Mouse (Mus musculus) pancreas, adult 10 weeks (tissue): Measurements from ENCODE around the gene Ppp1r14d. TPM values are rescaled to one million over a fixed set of nuclear protein-coding genes. Genes with fewer than 3 reads are reported as not detected.

Source experiments
- polyA plus RNA-seq: library from polyadenylated mRNA; stranded (reverse); fragments of 350-450 nt; fragmentation: Illumina TruSeq; extraction: RNeasy Lipid Tissue Mini Kit (QIAGEN cat#74804); gene quantifications from one replicate; pipeline ENCODE4 v1.2.3, GENCODE M21; 2015; ENCODE audit warnings: low read depth, low replicate concordance; ENCODE audit not compliant: insufficient read depth

Ppp1r14d gene
- polyA plus RNA-seq: 1.2 TPM

DNA sequence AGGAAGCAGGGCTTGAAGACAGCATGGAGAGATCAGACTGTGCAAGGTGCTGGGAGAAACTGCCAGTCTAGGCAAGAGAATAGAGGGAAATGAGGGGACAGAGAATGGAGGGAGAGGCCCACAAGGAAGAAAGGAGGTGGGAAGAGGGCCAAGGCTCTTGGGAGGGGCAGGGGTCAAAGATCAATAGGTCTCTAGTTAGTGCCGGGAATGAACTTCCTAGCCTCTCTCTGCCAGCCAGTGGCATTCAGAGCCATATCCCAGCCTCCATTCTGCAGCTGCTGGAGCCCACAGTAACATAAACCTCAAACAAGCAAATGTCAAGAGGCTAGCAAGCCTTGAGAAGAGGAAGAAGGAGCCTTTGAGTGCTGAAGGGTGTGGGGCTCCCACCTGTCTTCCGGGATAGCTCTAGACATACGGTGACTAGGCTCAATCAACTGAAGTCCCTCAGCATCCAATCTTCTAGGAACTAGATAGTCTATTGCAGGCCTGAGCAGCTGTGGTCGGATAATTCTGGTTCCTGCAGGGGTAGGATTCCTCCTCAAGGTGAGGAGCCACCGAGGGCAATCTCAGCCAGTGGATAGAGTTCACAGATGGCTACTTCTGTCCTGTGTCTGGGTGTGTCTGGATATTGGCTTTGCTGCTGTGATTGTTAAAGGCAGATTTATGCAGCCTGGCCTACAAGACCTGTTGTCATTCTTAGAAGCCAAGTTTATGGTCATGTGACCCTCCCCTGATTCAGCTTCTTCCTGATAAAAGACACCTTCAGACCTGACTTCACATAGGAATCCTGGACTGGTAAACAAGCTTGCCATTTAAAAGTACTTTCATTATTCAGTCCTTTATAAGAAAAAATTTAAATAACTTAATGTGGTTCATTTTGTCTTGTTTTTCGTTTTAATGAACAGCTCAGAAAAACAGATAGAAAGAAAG is at the start of gene Ppp1r14d:
Gene Ppp1r14d (minus strand): TSS at position 132 of the 930 bp plus-strand sequence.

DNA sequence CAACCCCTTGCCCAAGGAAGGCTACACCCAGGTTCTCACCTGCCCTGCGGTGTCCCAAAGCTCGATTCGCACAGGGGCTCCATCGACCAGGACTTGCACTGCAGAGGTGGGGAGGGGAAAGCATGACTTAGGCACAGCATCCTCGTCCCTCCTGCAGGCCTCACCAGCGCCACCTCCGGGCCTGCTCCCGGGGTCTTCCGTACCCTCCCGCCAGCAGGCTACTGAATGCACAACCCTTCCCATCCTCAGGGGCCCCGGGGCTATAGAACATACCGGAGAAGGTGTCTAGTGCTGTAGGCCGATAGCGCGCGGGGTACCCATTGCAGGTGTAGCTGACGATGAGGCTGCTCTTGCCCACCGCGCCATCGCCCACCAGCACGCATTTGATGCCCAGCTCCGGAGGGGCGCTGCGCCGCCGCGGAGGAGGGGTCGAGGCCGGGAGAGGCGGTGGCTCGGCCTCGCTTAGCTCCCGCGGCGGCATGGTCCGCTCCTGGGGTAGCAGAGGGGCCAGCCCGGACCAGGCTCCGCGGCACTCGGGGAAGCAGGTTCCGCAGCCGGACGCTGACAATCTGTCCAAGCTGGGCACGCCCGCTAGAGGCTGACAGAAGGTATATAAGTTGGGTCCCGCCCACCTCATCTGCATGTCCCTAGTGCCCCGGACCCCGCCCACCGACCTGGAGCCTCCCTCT is 41.1 kb upstream of the Ppp1r14d start, which contains the start of gene Rhov:
Gene Rhov (minus strand): TSS at position 630 of the 689 bp plus-strand sequence.

DNA sequence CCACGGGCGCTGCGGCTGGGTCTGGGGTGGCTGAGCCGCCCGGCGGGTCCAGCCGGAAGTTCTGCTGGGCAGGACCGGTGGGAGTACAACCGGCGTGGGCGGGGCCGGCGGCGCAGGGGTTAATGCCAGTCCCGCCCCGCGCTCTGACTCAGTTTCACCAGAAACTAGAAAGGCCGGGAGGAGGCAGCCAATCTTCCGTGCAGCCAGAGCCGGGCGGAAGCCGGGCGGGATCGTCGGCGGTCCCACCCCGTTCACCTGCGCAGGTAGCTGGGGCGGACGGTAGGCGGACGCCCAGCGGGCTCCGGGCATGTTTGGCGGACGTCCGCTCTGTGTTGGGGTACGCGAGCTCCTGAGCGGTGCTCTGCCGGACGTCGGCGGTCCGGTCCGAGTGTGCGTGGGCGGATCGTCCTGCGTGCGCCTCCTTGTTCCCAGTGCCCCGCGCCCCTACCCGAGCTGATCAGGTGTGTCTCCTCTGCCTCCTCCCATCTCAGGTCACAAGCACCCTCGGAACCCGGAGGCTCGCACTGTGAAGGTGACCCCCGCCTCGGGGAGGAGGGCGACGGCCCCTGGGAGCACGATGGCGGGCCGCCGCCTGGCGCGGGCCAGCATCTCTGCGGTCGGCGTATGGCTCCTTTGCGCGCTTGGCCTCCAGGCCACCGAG is 7.6 kb upstream of the Ppp1r14d start, which contains the start of gene Spint1:
Gene Spint1 (plus strand): TSS at position 153 of the 661 bp plus-strand sequence.

DNA sequence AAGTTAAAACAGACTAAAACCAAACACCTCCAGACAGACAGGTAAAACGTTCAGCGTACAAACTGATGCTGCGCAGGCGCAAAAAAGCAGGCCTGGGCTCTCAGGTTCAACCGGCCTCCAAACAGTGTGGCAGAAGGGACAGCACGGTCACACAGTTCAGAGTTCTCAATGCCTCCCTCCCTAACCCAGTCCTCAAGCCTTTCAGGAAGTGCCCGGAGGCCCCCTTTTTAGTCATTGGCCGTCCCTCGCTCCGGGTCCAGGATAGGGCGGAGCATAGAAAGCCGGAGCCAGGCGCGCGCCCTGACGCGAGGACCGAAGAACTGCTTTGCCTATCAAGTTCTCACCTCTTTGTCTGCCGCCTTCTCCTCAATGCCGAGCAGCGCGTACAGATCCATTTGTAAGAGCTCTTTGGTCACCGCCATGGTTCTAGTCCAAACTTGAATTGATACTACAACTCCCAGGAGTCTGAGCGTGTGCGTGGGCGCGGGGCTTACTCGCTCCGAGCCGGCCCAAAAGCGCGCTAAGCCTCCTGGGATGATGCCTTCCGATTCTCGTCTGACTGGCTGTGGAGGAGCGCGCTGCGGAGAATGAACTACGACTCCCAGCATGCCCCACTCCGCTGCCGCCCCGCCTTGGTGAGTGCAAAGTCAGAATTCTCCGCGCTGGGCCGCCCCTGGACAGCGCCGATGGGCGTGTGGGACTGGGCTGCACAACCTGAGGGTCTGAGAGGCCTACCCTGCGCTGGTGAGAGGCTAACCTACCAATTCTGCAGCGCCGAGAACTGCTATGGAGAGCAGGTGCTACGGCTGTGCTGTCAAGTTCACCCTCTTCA is 21.1 kb downstream of the Ppp1r14d start, which contains the start of the genes Zfyve19 and Dnajc17:
Gene Zfyve19 (plus strand): TSS at position 274 of the 832 bp plus-strand sequence.
Gene Dnajc17 (minus strand): TSS at position 452 of the 832 bp plus-strand sequence.

DNA sequence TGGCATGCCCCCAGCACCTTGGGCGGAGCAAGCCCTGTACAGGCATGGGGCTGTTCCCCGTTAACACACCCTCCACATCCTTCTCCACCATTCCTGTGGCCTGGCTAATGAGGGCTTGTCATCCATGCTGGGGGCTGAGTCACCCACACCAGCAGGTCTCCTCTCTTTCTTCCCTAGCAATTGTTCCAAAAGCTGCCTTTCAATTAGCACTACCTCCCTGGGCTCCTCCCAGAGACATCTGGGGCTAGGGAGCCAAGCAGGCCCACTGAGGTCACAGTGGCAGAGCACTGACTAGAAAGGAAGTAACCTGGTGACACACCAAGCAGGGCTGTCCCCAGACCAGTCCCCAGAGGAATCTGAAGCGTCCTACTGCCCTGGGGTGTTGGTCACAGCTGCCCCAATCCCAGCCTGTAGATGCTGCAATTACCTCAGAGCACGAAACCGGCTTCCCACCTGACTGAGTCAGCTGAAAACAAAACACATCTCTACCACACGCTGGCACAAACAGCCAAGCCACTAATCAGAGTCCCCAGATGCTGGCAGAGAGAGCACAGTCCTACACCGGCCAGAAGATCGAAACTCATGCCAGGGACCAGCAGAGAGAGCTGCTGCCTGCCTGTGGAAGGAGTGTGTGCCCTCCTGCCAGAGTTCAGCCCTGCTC is 55.6 kb downstream of the Ppp1r14d start, which contains the start of gene Gm14137:
Gene Gm14137 (plus strand): TSS at position 519 of the 661 bp plus-strand sequence.

Other genes with a start within 250 kb of the Ppp1r14d start
- 3.7 TPM for gene Ccdc32, start 200.5 kb downstream of the Ppp1r14d start, polyA plus RNA-seq
- 0.50 TPM for gene Rpusd2, start 195.1 kb downstream of the Ppp1r14d start, polyA plus RNA-seq
- not detected for gene Knl1, start 182.8 kb downstream of the Ppp1r14d start, polyA plus RNA-seq
- 0.59 TPM for gene Rad51, start 117.1 kb downstream of the Ppp1r14d start, polyA plus RNA-seq
- gene Rmdn3, start 72.9 kb downstream of the Ppp1r14d start, polyA plus RNA-seq: 13.2 TPM
- not detected for gene Gchfr, start 62.1 kb downstream of the Ppp1r14d start, polyA plus RNA-seq
- gene Gm14137, start 55.4 kb downstream of the Ppp1r14d start, polyA plus RNA-seq: not detected
- 16.8 TPM for gene Zfyve19, start 21.3 kb downstream of the Ppp1r14d start, polyA plus RNA-seq
- 4.6 TPM for gene Dnajc17, start 21.1 kb downstream of the Ppp1r14d start, polyA plus RNA-seq
- 27.8 TPM for gene Spint1, start 7.5 kb upstream of the Ppp1r14d start, polyA plus RNA-seq
- 2.1 TPM for gene Rhov, start 41.4 kb upstream of the Ppp1r14d start, polyA plus RNA-seq
- 3.5 TPM for gene Vps18, start 58.8 kb upstream of the Ppp1r14d start, polyA plus RNA-seq
- 6.2 TPM for gene Dll4, start 95.9 kb upstream of the Ppp1r14d start, polyA plus RNA-seq
- 15.9 TPM for gene Chac1, start 121.3 kb upstream of the Ppp1r14d start, polyA plus RNA-seq
- gene Ino80, start 247.8 kb upstream of the Ppp1r14d start, polyA plus RNA-seq: 3.6 TPM